Mouse (Mus musculus) intestine, embryonic 14.5 days (tissue): ENCODE measurements around the gene Chst8. TPM values are rescaled to one million over a fixed set of nuclear protein-coding genes. Genes with fewer than 3 reads are reported as not detected.

Experiments used
- ATAC-seq: fragments of 200-750 bp; cut with Nextera tagmentation; replicated peaks from 2 replicates; pipeline ENCODE4 v1.8.0; 2017; ENCODE audit warnings: low read depth, moderate number of reproducible peaks, moderate TSS enrichment, moderate library complexity; ENCODE audit not compliant: low FRiP score, low TSS enrichment
- DNase-seq: peaks from one replicate; pipeline ENCODE4 v3.0.0-alpha.2; 2018; ENCODE audit warnings: low spot score
- H3K27ac ChIP-seq: fragments of 300-500 bp; sonication (generic); 2 replicates; pipeline ENCODE4 v1.5.1; 2014; ENCODE audit warnings: low read depth, mild to moderate bottlenecking, control low read depth
- H3K27me3 ChIP-seq: fragments of 300-500 bp; sonication (generic); replicated peaks from 2 replicates; pipeline ENCODE4 v1.6.1; 2014; ENCODE audit warnings: low read length, control low read depth; ENCODE audit not compliant: control insufficient read depth, insufficient read depth
- H3K36me3 ChIP-seq: fragments of 300-500 bp; sonication (generic); 2 replicates; pipeline ENCODE4 v1.6.1; 2014; ENCODE audit warnings: low read length, control low read depth; ENCODE audit not compliant: control insufficient read depth, insufficient read depth
- H3K4me1 ChIP-seq: fragments of 300-500 bp; sonication (generic); replicated peaks from 2 replicates; pipeline ENCODE4 v1.6.1; 2014; ENCODE audit warnings: low read length, control low read depth, mixed read lengths; ENCODE audit not compliant: control insufficient read depth, insufficient read depth
- H3K4me2 ChIP-seq: fragments of 300-500 bp; sonication (generic); 2 replicates; pipeline ENCODE4 v1.6.1; 2014; ENCODE audit warnings: low read length
- H3K4me3 ChIP-seq: fragments of 300-500 bp; sonication (generic); 2 replicates; pipeline ENCODE4 v1.5.1; 2014; ENCODE audit warnings: low read depth, low read length, control low read depth, mixed read lengths
- H3K9ac ChIP-seq: fragments of 300-500 bp; sonication (generic); 2 replicates; pipeline ENCODE4 v1.6.1; 2014; ENCODE audit warnings: mild to moderate bottlenecking, low read length
- H3K9me3 ChIP-seq: fragments of 300-500 bp; sonication (generic); 2 replicates; pipeline ENCODE4 v1.6.1; 2016; ENCODE audit warnings: low read length, control low read depth; ENCODE audit not compliant: control insufficient read depth
- WGBS: fragments of 180-500 bp; shearing (Covaris S2); extraction: QIAGEN DNeasy Blood & Tissue Kit; methylation state at CpG from one replicate; pipeline ENCODE4 v1.1.7; 2014; 5-methylcytosine and 5-hydroxymethylcytosine counted together
- polyA plus RNA-seq: library from polyadenylated mRNA; unstranded; fragments of >200 nt; fragmentation: Nextera tagmentation; extraction: Ambion mirVana; gene quantifications from 2 replicates; pipeline ENCODE4 v1.2.1, GENCODE M21; 2014

Chst8 gene
- polyA plus RNA-seq, 1 experiment from 2014 or later = 2.8 TPM

GRCm38 (mm10) chr7:34753140-34753886, 59.2 kb downstream of the Chst8 start:
- H3K4me2 ChIP-seq = no peak overlapping the region
- 70% methylated on average over 32 of the region's 32 CpGs for WGBS
- H3K27ac ChIP-seq = no peak overlapping the region
- no peaks in the 10 kb centered on the region for H3K27me3 ChIP-seq
- peaks cover 6% of the 10 kb centered on the region for H3K4me1 ChIP-seq
- no peak overlapping the region for H3K9ac ChIP-seq
- no peak overlapping the region for H3K4me3 ChIP-seq
- H3K36me3 ChIP-seq = no peaks in the 10 kb centered on the region
- ATAC-seq (no peak), DNase-seq (no peak)
- H3K9me3 ChIP-seq = no peaks in the 10 kb centered on the region

- H3K27ac ChIP-seq = no peak overlapping the region
- no peak overlapping the region for H3K4me2 ChIP-seq
- 0 out of 2 replicates have a peak, but pooled peaks have one; percentile 50 for ATAC-seq
- WGBS = 38% methylated on average over 10 of the region's 10 CpGs
- no peaks in the 10 kb centered on the region for H3K36me3 ChIP-seq
- H3K9me3 ChIP-seq = no peaks in the 10 kb centered on the region
- no peak overlapping the region for H3K4me3 ChIP-seq
- peaks cover 6% of the 10 kb centered on the region for H3K4me1 ChIP-seq
- H3K27me3 ChIP-seq = no peaks in the 10 kb centered on the region
- no peak overlapping the region for H3K9ac ChIP-seq
- DNase-seq = no peak
These were observed 60.3 kb downstream of the Chst8 start for GRCm38 (mm10) chr7:34752151-34752762.

- no peaks in the 10 kb centered on the region for H3K27me3 ChIP-seq
- H3K27ac ChIP-seq = no peak overlapping the region
- no peaks in the 10 kb centered on the region for H3K9me3 ChIP-seq
- no peak overlapping the region for H3K9ac ChIP-seq
- no peaks in the 10 kb centered on the region for H3K36me3 ChIP-seq
- WGBS = 67% methylated on average over 7 of the region's 7 CpGs
- H3K4me3 ChIP-seq = no peak overlapping the region
- no peak for ATAC-seq
- no peak overlapping the region for H3K4me2 ChIP-seq
- H3K4me1 ChIP-seq = peaks cover 18% of the 10 kb centered on the region
- DNase-seq = no peak
These were observed 62.2 kb downstream of the Chst8 start for GRCm38 (mm10) chr7:34750350-34750749.

GRCm38 (mm10) chr7:34749753-34750152, 62.8 kb downstream of the Chst8 start:
- peaks cover 18% of the 10 kb centered on the region for H3K4me1 ChIP-seq
- H3K9me3 ChIP-seq = no peaks in the 10 kb centered on the region
- ATAC-seq (no peak), DNase-seq (peak; percentile 63)
- H3K4me2 ChIP-seq = no peak overlapping the region
- H3K27me3 ChIP-seq = no peaks in the 10 kb centered on the region
- H3K9ac ChIP-seq = no peak overlapping the region
- no peak overlapping the region for H3K27ac ChIP-seq
- H3K4me3 ChIP-seq = no peak overlapping the region
- 51% methylated on average over 3 of the region's 3 CpGs for WGBS
- no peaks in the 10 kb centered on the region for H3K36me3 ChIP-seq

- H3K4me2 ChIP-seq = no peak overlapping the region
- H3K36me3 ChIP-seq = no peaks in the 10 kb centered on the region
- no peak for ATAC-seq
- no peak overlapping the region for H3K27ac ChIP-seq
- H3K4me1 ChIP-seq = peaks cover 18% of the 10 kb centered on the region
- H3K4me3 ChIP-seq = no peak overlapping the region
- no peaks in the 10 kb centered on the region for H3K9me3 ChIP-seq
- 62% methylated on average over 4 of the region's 4 CpGs for WGBS
- H3K9ac ChIP-seq = no peak overlapping the region
- no peaks in the 10 kb centered on the region for H3K27me3 ChIP-seq
- DNase-seq = no peak
These were observed 64.0 kb downstream of the Chst8 start for GRCm38 (mm10) chr7:34748501-34748900.

- DNase-seq (no peak), ATAC-seq (no peak)
- H3K9me3 ChIP-seq = no peaks in the 10 kb centered on the region
- H3K4me1 ChIP-seq = peaks cover 18% of the 10 kb centered on the region
- H3K4me2 ChIP-seq = no peak overlapping the region
- H3K27me3 ChIP-seq = no peaks in the 10 kb centered on the region
- 52% methylated on average over 12 of the region's 12 CpGs for WGBS
- no peak overlapping the region for H3K9ac ChIP-seq
- no peak overlapping the region for H3K27ac ChIP-seq
- H3K36me3 ChIP-seq = no peaks in the 10 kb centered on the region
- no peak overlapping the region for H3K4me3 ChIP-seq
These were observed 64.8 kb downstream of the Chst8 start for GRCm38 (mm10) chr7:34747661-34748060.

- Histone ChIP-seq H3K27me3 (no peaks in the 10 kb centered on the region), H3K27ac (peak overlapping the region; percentile 71; the same call in 1 of the 2 replicates), H3K9me3 (no peaks in the 10 kb centered on the region), H3K4me3 (no peak overlapping the region), H3K4me2 (no peak overlapping the region), H3K36me3 (no peaks in the 10 kb centered on the region), H3K4me1 (peaks cover 12% of the 10 kb centered on the region; the same call in 1 of the 2 replicates), H3K9ac (no peak overlapping the region)
- ATAC-seq (no peak), DNase-seq (no peak)
- WGBS = 32% methylated on average over 6 of the region's 6 CpGs
These were observed 65.9 kb downstream of the Chst8 start for GRCm38 (mm10) chr7:34746586-34746985.

GRCm38 (mm10) chr7:34746165-34746564, 66.3 kb downstream of the Chst8 start:
- peaks cover 12% of the 10 kb centered on the region; the same call in 1 of the 2 replicates for H3K4me1 ChIP-seq
- no peaks in the 10 kb centered on the region for H3K9me3 ChIP-seq
- no peaks in the 10 kb centered on the region for H3K27me3 ChIP-seq
- H3K36me3 ChIP-seq = no peaks in the 10 kb centered on the region
- H3K4me3 ChIP-seq = no peak overlapping the region
- peak overlapping the region; percentile 71; the same call in 1 of the 2 replicates for H3K27ac ChIP-seq
- ATAC-seq (peak; percentile 59), DNase-seq (peak; percentile 66)
- no peak overlapping the region for H3K4me2 ChIP-seq
- H3K9ac ChIP-seq = no peak overlapping the region
- 30% methylated on average over 9 of the region's 9 CpGs for WGBS
